Mouse (Mus musculus) cerebellum, postnatal 25 days (tissue): Measurements from ENCODE around the gene 4930480E11Rik.
"Not testable (repeated sequence)": the region's sequence is repeated elsewhere in the genome, so short reads cannot be mapped to it uniquely, and the experiment has no call there.

ENCODE experiments used
- DNase-seq, 2 experiments: peaks; one replicate each; pipeline ENCODE4 v3.0.0; 2021; ENCODE audit warnings: mixed read lengths in 2 of 2

Gene 4930480E11Rik

DNA sequence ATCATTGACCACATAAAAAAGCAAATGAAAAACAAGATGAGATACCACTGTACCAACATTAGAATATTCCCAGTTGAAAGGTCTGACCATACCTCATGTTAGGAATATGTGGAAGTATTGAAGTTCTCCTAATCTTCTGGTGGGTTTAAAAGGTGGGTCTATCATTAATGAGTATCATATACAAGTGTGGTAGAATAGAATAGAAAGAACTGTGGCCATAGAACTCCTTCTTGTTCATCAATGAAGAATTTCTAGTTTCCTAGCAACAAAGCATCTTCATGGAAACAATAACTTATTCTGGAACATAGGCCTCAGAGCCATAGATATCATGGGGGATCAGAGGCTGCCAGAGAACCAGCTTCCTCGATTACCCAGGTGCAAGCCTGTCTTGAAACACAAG lies at the start of gene 4930480E11Rik:
TSS of gene 4930480E11Rik (plus strand) at position 301 of the 400 bp plus-strand sequence.
- no peak for DNase-seq

- DNase-seq, result not testable (repeated sequence)
These were observed 33.9 kb downstream of the 4930480E11Rik start for GRCm38 (mm10) chrX:78403346-78403745.
